Mouse (Mus musculus) spleen, postnatal 14 days (tissue): ENCODE results near the gene Sbk1.
"Not testable (repeated sequence)": the region's sequence is repeated elsewhere in the genome, so short reads cannot be mapped to it uniquely, and the experiment has no call there.

Experiments used
- DNase-seq, 2 experiments: peaks; one replicate each; pipeline ENCODE4 v3.0.0; 2021 to 2022; ENCODE audit warnings: low spot score in 2 of 2

Sbk1 gene

DNA sequence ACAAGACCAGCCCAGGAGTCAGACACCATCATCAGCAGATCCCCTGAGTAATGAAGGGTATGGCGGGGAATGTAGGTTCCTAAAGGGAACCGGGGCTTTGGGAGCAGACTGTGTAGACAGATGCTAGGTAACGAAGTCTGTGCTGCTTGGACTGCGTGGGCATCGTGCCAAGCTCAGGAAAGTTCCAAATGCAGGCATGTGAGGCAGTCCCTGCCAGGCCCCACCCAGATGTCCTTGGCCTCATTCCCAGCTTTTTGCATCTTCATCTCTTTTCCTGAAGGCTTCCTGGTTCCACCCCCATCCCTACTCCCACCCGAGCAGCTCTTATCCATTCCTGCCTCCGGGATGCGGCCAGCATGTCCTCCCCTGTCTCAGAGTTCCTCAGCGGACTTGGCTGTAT is 6.5 kb upstream of the Sbk1 start:
- no peak for DNase-seq

DNA sequence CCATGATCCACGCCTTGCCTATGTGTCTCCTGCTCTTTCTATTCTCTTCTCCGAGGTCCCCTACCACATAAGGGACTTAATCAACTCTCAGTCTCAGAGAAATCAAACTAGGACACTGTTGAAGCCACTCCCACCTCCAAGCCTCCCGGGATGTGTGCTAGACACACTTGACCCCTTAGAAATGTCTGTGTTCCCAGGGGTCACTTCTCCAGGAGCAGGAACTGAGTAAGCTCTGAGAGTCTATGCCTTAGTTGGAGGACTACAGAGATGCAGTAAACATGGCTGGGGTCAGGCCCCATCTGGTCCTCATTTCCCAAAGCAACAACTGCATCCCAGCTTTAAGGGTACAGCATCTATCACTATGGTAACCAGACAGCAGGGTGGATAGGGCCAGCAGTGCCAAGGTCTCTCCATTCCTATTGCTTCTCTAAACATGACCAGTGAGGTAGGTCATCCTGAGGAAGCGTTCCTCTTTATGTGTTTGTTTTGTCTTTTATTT is 6.0 kb upstream of the Sbk1 start:
- no peak for DNase-seq

DNA sequence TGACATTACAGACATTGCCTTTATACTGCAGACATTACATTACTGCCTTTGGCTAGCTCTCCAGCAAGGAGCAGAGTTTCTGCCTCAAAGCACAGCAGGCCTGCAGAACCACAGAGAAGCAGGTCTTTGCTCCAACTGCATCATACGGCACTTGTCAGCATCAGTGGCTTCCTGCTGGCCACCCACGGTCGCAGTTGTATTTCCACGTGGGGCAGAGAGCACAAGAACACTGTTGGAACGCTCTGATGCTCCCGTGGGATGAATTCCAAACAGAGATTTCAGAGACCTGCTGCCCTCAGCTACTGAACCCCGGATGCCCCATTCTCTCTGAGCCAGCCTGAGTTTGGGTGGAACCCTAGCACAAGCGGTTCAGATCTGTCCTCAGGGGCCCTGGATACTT is 4.8 kb upstream of the Sbk1 start:
- DNase-seq, result no peak

DNA sequence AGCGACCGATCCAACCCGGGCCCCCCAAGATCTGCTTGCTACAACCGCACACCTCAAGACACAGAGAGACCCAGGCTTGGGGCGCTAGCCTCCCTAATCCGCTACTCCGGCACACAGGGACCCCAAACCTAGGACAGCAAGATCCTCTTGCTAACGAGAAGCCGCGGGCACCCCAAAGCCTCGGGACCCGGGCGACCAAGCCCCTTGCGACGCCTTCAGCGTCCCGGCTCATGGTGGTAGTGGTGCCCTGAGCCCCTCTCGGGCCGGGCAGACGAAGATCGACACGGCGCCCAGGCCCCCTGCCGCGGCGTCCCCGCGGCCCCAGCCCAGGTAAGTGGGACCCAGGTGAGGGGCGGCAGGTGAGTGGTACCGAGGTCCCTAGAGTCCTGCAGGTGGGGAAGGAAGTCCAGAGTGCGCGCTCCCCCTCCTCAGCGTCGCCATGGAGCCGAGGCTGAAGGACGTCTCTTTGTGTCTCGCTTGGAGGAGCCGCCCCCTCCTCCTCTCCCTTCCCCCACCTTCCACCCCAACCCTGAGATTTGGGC is 422 bp downstream of the Sbk1 start:
- no peak for DNase-seq

DNA sequence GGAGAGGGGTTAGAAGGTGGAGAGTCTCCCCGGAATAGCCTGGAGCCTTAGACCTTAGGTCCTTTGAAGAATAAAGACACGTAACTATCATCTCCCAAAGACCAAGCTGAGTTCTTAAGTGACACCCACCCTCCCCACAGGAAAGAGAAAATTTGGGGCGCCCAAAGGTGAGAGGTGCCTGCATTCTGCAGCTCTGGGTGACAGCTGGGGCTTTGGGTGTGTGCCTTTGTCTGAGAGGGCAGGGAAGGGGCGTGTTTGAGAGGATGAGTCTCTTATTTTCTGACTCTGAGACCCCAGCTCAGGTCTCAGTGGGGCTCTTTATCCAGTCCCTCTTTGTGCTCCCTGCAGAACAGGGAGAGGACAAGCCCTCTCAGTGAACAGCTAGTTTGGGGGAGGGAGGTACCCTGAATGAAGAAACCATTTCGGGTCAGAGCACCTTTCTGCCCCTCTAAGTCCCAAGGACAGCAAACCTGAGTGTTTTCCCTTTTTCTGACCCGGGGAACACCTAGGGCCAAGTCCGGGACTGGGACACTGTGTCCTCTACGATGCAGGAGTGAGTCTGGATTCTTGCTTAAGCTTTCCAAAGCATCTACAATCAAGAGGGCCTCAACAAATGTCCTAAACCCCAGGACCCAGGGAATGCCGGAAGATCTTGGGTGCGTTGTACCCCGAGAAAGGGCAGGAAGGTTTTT is 1.1 kb downstream of the Sbk1 start:
- no peak for DNase-seq

DNA sequence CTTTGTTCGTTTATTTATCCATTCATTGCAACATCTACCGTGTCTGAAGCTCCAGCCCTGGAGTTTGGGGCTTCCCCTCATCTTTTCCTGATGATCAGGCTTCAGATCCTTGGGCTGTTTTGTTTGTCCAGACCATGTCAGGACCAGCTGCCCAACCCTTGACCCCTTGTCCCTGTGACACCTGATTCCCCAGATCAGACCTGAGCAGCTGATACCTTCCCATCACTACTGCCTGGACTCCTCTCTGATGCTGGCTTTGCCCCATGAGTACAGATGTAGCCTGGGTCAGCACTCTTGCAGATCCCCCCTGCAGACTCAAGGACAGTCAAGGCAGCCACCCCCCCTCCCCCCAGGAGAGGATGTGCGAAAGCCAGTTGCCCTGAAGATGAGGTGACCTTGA is 1.7 kb downstream of the Sbk1 start:
- DNase-seq, result no peak

DNA sequence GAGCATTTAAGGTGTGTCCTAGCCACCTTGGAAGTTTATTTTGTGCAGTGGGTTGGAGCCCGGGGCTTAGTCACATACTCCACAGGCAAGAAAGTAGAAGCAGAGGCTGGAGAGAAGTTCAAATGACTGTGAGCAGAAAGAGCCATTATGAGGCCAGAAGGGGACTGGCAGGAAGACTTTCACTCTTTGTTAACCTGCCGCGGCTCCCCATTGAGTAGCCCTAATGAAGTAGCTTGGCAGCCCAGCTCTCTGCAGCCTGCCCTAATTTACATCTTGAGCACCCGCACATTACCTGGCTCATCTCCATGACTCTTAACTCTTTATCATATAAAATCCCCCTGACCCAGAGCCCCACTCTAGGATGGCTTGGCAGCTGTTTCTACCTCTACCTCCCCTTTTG is 2.2 kb downstream of the Sbk1 start:
- DNase-seq, result no peak

DNA sequence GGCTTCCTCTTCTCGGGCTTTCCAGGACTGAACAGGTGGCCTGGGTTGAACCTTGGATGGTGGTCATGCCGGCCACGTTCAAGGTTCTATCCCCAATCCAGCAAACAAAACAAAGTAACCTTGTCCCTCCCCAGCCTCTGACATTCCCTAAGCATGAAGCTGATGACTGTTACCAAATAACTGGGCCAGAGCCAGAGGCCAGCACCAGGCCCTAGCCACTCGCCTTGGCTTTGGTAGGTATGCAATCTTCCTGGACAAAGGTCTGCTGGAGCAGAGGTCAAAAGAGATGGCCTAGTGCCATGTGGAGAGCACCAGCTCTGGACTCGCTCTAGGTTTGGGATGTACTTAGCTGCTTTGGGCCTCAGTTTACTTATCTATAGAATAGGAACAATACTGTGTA is 3.3 kb downstream of the Sbk1 start:
- no peak for DNase-seq

DNA sequence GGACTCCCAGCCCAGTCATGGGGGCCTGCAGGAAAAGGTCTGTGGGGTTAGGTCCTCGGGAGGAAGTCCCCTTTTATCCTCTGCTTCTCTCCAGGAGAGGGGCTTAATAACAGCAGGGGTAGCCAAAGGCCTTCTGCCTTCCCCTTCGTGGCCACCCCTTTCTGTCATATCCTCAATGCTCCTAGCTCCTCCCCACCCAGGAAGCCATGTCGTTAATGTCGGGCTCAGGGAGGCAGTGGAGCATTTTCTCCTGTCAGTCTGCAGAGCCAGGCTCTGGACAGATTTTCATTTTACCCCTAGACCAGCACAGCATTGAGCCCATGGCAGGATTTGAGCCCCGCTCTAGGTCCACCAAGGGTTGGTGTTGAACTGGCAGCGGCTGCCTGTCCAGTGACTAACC is 3.9 kb downstream of the Sbk1 start:
- DNase-seq, result no peak

DNA sequence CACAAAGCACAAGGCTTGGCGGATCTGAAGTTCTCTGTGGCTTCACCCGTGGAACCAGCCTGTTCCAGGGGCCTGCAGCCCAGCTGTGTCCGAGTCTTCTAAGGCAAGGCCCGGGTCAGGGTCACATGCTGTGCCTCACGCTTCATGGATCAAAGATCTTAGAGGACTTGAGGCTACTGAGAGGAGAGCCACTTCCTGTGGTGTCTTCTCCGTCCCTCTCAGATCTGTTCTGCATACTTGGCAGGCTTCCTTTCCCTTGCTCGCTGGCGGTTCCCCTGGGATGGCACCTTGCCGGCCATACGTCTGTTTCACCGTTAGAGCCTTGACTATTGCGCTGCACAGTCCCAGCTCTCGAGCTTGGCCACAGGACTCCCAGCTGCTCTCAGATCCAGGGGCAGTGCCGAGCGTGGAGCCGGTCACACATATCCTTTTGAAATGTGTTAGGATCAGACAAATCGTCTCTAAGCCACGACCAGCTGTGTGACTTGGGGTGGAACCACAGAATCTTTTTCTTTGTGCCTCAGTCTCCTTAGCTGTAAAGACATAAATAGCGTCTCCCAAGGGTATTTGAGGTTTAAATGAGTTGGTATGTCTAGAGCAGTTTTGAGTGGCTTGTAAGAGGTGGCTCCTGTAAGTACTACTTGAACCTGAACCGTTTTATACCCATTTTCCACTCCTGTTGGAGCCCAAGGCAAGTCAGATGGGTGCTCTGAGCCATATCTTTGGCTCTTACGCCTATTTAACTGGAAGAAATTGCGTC is 5.3 kb downstream of the Sbk1 start:
- no peak for DNase-seq

DNA sequence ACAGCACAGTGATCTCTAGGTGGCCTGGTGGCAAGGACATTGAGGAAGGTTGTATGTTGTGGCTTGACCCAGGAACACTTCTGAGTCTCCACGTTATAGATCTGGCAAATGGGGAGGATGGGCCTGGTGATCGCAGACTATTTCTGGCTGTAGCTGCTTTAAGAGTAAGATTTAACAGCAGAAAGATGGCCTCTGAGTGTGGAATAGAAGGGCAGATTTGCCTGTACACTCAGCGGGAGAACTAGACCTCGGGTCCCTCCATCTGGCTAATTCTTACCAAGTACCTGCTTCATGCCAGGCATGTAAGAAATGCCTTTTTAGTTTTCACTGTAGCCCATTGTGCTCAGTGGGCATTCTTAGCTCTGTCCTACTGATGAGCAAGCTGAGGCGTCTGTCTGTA is 6.4 kb downstream of the Sbk1 start:
- no peak for DNase-seq

DNA sequence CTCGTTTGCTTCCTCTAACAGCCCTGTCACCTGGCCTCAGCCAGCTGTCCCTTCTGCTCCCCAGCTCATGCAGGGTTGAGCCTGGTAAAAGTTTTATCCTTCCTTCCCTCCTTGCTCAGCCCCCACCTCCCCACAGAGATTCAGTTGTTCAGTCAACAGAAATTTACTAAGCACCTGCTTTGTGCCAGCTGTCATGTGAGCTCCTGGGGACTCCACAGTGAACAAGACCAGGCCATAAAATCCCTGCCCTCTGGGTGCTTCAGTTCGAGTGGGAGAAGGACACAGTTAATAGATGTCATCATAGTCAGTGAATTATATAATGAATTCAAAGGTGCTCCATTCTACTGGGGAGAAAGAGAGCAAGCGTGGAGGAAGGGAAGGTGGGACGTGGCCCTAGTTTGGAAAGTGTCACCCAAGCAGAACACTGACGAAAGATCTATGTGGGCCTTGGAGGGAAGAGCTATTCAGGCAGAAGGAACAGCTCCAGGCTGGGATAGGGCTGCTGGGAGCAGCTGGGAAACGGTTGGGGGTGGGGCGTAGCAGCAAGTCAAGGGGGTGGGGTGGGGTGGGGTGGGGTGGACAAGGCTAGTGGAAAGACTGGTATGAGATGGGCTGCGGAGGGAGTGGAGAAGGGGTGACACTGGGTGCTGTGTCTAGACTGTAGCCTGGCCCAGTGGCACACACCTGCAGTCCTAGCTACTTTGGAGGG is 7.5 kb downstream of the Sbk1 start:
- no peak for DNase-seq

DNA sequence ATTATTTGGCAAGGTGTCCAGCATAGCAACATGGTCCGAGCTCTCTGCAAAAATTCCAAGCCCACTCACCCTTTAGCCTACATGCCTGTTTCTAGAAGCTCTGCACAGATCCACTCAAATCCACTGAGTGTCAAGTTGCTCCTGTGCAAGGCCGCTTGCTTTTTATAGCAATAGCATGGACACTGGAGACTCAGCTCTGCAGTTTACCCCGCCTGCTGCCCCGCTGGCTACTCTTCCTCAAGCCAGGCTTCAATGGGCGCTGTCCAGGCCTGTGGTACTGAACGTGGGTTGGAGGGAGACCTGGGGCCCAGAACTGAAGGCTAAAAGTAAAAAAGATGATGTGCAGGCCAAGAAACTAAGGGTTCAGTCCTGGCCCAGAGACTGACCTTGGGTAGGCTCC is 8.3 kb downstream of the Sbk1 start:
- no peak for DNase-seq

DNA sequence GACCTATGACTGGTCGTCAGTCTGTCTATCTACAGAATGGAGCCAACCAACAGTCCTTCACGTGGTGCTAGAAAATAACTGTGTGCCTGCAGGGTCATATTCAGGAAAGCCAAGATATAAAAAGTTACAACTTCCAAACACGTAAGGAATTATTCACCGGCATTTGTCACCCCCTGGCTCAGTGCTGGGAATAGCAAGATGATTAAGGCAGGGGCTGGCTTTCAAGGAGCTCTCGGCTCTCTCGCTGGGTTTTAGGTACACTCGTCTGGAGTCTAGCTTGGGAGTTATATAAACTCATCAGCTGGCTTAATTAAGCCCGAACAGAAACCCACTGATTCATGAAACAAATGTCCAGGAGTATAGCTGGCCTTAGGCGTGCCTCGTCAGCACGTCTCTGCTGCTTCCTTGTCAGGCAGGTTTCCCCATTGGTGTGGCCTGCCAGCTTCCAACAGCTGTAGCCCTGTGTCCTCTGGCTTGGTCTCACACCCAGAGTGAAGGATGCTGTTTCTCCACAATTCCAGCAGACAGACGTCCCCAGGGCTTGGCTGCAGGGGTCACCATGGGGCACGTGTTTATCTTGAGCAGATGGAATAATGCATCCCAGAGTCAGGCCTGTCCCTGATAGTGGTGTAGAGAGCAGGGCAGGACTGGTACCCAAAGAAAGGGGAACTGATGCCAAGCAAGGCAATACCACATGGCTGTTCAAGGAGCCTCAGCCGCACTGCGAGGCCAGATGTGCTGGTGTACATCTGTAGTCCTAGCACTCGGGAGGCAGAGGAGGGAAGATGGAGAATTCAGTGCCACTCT is 9.7 kb downstream of the Sbk1 start:
- no peak for DNase-seq

DNA sequence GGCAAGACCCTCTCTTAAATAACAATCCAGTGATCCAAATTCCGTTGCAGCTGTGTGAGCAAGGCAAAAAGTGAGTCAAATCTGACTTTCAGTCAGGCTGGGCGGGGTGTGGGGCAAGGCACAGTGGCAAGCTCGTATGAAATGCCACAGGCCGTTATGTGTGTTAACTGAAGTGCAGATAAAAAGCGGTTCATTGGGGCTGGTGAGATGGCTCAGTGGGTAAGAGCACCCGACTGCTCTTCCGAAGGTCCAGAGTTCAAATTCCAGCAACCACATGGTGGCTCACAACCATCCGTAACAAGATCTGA is 10.2 kb downstream of the Sbk1 start:
- not testable (repeated sequence) for DNase-seq

DNA sequence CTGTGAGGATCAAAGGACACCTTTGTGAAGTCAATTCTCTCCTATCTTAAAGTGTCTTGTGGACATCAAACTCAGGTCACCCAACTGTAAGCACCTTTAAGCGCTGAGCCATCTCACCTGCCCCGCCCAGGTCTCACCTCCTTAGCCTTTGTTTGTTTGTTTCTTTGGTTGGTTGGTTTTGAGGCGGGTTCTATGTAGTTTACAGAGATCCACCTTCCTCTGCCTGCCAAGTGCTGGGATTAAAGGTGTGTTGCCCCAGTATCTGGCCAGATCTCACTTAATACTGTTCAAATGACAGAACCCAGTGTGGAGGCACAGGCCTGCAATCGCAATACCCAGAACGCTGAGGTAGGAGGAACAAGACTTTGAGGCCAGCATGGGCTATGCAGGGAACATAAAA is 11.6 kb downstream of the Sbk1 start:
- no peak for DNase-seq

DNA sequence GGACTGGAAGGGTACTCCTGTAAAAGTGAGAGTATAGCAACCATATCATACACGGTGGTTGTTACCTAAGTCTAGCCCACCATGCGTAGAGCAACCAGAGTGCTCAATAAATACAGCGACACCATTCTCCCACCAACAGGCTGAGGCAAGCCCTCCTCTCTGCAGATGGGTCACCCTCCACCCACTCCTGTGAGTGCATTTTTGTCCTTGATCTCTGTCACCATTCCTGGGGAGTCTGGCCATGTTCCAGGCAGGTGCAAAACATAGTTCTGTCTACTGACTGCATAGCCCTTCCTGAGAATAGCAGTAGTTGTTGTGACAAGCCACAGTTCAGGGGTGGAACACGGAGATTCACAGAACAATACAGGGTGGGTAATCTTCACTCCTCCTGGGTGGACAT is 12.0 kb downstream of the Sbk1 start:
- DNase-seq, result no peak

DNA sequence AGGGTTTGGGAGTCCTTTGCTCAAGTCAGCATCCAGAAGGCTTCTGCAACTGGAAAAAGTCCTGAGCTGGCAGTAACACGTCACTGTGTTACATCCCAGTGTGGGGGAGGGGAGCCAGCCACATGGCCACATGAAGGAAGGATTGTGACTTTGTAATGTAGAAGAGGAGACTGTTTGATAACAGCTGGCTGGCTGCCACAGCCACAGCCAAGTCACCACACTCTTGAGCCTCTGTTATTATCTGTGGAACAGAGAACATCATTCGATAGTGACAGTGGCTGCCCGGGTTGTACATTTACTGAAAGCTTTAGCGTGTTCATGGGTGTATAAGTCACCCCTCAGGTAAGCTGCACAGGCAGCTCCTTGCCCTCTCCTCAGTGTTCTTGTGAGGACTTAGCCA is 12.4 kb downstream of the Sbk1 start:
- peak in 1 of 2 experiments; percentile 36 for DNase-seq

DNA sequence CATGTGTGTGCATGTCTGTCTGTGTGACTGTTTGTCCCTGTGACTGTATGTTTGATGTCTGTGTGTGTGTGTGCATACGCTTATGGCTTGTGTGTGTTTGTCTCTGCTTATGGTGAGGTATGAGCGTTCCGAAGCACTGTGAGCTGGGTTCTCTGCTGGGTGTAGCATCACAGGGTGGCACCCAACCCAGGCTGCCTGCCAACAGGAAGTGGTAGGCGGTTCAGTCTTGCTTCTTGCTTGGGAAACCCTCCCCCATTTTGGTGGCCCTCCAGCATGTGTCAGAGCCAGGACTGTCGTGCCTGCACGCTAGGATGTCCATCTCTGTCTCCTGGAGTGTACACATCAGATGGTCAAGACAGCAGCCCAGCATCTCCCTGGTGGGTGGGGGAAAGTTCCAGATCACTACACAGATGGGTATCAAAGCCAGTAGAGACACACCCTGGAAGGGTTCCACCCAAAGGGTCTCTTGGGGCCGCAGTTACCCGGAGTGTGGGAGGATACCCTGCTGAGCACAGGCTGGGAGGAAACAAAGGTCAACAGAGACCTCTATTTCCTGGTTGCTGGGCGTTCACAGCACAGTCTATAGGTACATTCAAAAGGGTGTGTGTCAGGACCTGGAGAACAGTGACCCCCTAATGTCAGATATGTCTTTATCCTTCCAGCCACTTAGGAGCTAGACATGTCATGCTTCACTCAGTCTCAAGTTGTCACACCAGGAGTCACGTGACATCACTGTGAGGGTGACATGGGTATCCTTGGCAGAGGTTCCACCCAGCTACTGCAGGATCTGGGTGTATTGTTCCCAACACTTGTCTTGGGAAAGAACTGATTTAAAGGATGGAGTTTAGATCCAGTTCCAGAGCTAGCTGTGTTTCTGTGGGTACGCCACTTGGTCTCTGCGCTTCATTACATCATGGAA is 13.1 kb downstream of the Sbk1 start:
- DNase-seq, result peak; percentile 52 to 66

DNA sequence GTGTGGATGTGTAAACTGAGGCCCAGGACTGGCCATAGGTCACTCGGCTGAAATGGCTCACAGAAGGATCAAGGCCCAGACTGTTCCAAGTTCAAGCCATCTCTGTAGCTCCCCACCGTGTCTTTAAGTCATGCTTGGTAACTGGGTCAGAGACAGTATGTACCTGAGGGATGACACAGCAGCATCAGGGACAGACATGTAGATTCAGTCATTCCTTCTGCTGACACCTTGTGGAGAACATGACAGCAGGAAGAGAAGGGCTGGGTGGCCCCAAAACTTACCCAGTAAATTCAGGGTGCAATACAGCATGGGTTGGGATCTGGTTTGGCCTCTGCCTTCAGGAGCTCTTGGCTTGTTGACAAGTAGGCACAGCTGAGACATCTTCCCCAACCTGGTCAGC is 13.9 kb downstream of the Sbk1 start:
- no peak for DNase-seq
